In the genomic region with DNA sequence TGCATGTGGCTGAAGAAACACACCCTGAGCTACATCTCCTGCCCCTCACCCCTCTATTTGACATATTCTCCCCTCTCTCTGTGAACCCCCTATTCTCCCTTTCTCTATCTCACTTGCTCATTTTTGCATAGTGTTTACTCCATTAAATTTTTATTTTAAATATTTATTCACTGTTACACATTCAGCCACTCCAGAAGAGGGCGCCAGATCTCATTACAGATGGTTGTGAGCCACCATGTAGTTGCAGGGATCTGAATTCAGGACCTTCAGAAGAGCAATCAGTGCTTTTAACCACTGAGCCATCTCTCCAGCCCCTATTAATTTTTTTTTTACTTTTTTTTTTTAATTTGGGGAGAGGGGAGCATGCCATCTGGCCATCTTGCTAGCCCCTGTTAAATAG, we compare ENCODE assay signal across 29 mouse cellular contexts. TPM values are rescaled to one million over a fixed set of nuclear protein-coding genes. Genes with fewer than 3 reads are reported as not detected.
DNase-seq lines count a peak whose midpoint lies in the region; ATAC-seq and TF ChIP-seq lines count a peak whose summit lies in the region.
"Had no signal": no experiment of that assay in that cellular context is flagged by ENCODE, and none has a peak within 500 bp of the region (broad histone marks: within the 10 kb centered on the region; RNA-seq: fewer than 3 reads in every experiment).

No protein-coding gene starts in this region.

- peaks cover 11% of the 10 kb centered on the region for H3K4me1 ChIP-seq in heart, adult 2 months (ENCODE audit: control insufficient read depth, insufficient read depth, low read length)
- peaks cover 11% of the 10 kb centered on the region for H3K4me1 ChIP-seq in heart, embryonic 12.5 days (replicated peaks)
- peaks cover 24% of the 10 kb centered on the region for H3K4me1 ChIP-seq in E14TG2a.4 (replicated peaks; ENCODE audit: low read depth, low read length)
- peaks cover 55% of the 10 kb centered on the region for H3K4me1 ChIP-seq in hindbrain, embryonic 13.5 days (replicated peaks)

- no peak for DNase-seq in heart, adult 2 months
- no peak for DNase-seq in left cerebral cortex, adult 2 months (ENCODE audit: extremely low spot score in 1 of 2, low spot score in 2 of 2)
- DNase-seq in left cerebral cortex, adult 8-10 months (ENCODE audit: low spot score in 2 of 2), result no peak
- peak; percentile 22 for DNase-seq in A20 (ENCODE audit: low read depth, low spot score)
- DNase-seq in thymus, postnatal 4 days, result no peak
- DNase-seq: adrenal gland, postnatal 14 days; cerebellum, adult 11 months; cerebellum, adult 9-10 months; cerebellum, postnatal 36 days; kidney, adult 2 months; kidney, postnatal 10 days; left cerebral cortex, postnatal 4 days; lung, postnatal 4 days; midbrain, embryonic 14.5 days; retina, postnatal 1 day; right cerebral cortex, postnatal 14 days; thymus, postnatal 14 days had no signal

- TF ChIP-seq EP300 in heart, adult 2 months (IDR thresholded peaks at IDR 0.05; ENCODE audit: insufficient read depth, low read depth, low read length), result no peak

- H3K4me2 ChIP-seq in heart, embryonic 12.5 days, result no peak overlapping the region
- H3K4me2 ChIP-seq in hindbrain, embryonic 13.5 days, result no peak overlapping the region
- H3K4me2 ChIP-seq: heart, embryonic 15.5 days; liver, embryonic 15.5 days; lung, embryonic 15.5 days; neural tube, embryonic 15.5 days; stomach, embryonic 15.5 days had no signal

- H3K27ac ChIP-seq in heart, adult 2 months, result no peak overlapping the region
- no peak overlapping the region for H3K27ac ChIP-seq in heart, embryonic 12.5 days (ENCODE audit: poor library complexity, severe bottlenecking)
- no peak overlapping the region for H3K27ac ChIP-seq in left cerebral cortex, adult 2 months
- H3K27ac ChIP-seq in hindbrain, embryonic 13.5 days, result no peak overlapping the region
- H3K27ac ChIP-seq: heart, embryonic 15.5 days; liver, embryonic 15.5 days; lung, embryonic 15.5 days; neural tube, embryonic 15.5 days; stomach, embryonic 15.5 days had no signal

- 0 out of 2 replicates have a peak, but pooled peaks cover 6% of the 10 kb centered on the region for H3K9me3 ChIP-seq in heart, embryonic 12.5 days (replicated peaks)
- no peaks in the 10 kb centered on the region for H3K9me3 ChIP-seq in E14TG2a.4 (ENCODE audit: low read length)
- no peaks in the 10 kb centered on the region for H3K9me3 ChIP-seq in hindbrain, embryonic 13.5 days
- H3K9me3 ChIP-seq: heart, embryonic 15.5 days; liver, embryonic 15.5 days; lung, embryonic 15.5 days; neural tube, embryonic 15.5 days; stomach, embryonic 15.5 days had no signal

- no peaks in the 10 kb centered on the region for H3K27me3 ChIP-seq in heart, adult 2 months (ENCODE audit: control insufficient read depth, insufficient read depth, low read length)
- H3K27me3 ChIP-seq in heart, embryonic 12.5 days (replicated peaks), result peaks cover 27% of the 10 kb centered on the region
- H3K27me3 ChIP-seq in E14TG2a.4 (ENCODE audit: insufficient read depth, low read length), result peaks cover 49% of the 10 kb centered on the region
- H3K27me3 ChIP-seq in hindbrain, embryonic 13.5 days, result peaks cover under 1% of the 10 kb centered on the region; the same call in 1 of the 2 replicates
- H3K27me3 ChIP-seq: neural tube, embryonic 15.5 days; Patski had no signal

- no peaks in the 10 kb centered on the region for H3K36me3 ChIP-seq in heart, adult 2 months (ENCODE audit: control insufficient read depth, insufficient read depth, low read length)
- no peaks in the 10 kb centered on the region for H3K36me3 ChIP-seq in heart, embryonic 12.5 days
- no peaks in the 10 kb centered on the region for H3K36me3 ChIP-seq in E14TG2a.4 (ENCODE audit: insufficient read depth, low read length)
- no peaks in the 10 kb centered on the region for H3K36me3 ChIP-seq in hindbrain, embryonic 13.5 days
- H3K36me3 ChIP-seq: G1E; heart, embryonic 15.5 days; liver, embryonic 15.5 days; lung, embryonic 15.5 days; neural tube, embryonic 15.5 days; stomach, embryonic 15.5 days had no signal

- no peak for TF ChIP-seq POLR2A in heart, adult 2 months (IDR thresholded peaks at IDR 0.05; ENCODE audit: insufficient read depth, low read depth, low read length)

- TF ChIP-seq CTCF in heart, adult 2 months (IDR thresholded peaks at IDR 0.05), result peak; percentile 69
- peak; percentile 44 for TF ChIP-seq CTCF in left cerebral cortex, adult 2 months (IDR thresholded peaks at IDR 0.05)
- peak; percentile 48 for TF ChIP-seq CTCF in E14TG2a.4 (conservative IDR thresholded peaks at IDR 0.05; ENCODE audit: low read length)

- no peak overlapping the region for H3K4me3 ChIP-seq in heart, adult 2 months
- no peak overlapping the region for H3K4me3 ChIP-seq in heart, embryonic 12.5 days
- H3K4me3 ChIP-seq in left cerebral cortex, adult 2 months, result no peak overlapping the region
- H3K4me3 ChIP-seq in E14TG2a.4 (replicated peaks; ENCODE audit: low read length), result no peak overlapping the region
- H3K4me3 ChIP-seq in hindbrain, embryonic 13.5 days, result no peak overlapping the region
- H3K4me3 ChIP-seq: heart, embryonic 15.5 days; liver, embryonic 15.5 days; lung, embryonic 15.5 days; neural tube, embryonic 15.5 days; stomach, embryonic 15.5 days had no signal

- intact Hi-C loops in heart, adult 2 months (cut with DNase I), result no loop called here
- intact Hi-C loops in left cerebral cortex, adult 2 months (cut with DNase I), result no loop called here

- no peak overlapping the region for H3K9ac ChIP-seq in heart, adult 2 months (ENCODE audit: low read depth, low read length)
- H3K9ac ChIP-seq in heart, embryonic 12.5 days, result no peak overlapping the region
- H3K9ac ChIP-seq in hindbrain, embryonic 13.5 days, result no peak overlapping the region
- H3K9ac ChIP-seq: heart, embryonic 15.5 days; liver, embryonic 15.5 days; lung, embryonic 15.5 days; neural tube, embryonic 15.5 days; stomach, embryonic 15.5 days had no signal

- ATAC-seq in heart, embryonic 12.5 days (ENCODE audit: insufficient number of reproducible peaks, low FRiP score), result no peak
- no peak for ATAC-seq in hindbrain, embryonic 13.5 days (ENCODE audit: low FRiP score)
- ATAC-seq: forebrain, embryonic 14.5 days; inflammation-experienced regulatory T-cells, adult 6 months; Patski had no signal

- WGBS in heart, adult 2 months, result 90% methylated on average over 1 of the region's 1 CpGs
- WGBS in heart, embryonic 12.5 days, result 59% methylated on average over 1 of the region's 1 CpGs
- 85% methylated on average over 1 of the region's 1 CpGs for WGBS in hindbrain, embryonic 13.5 days

- peaks cover 2% of the 10 kb centered on the region for H3K79me2 ChIP-seq in heart, adult 2 months (replicated peaks; ENCODE audit: control insufficient read depth, insufficient read depth, low read length)

RNA-seq across cellular contexts. Expression of a gene that starts 3.9 kb away (rescaled TPM):
- total RNA-seq in heart, adult 2 months (2021), result 10 to 100 TPM; 86.7 to 88.3 TPM
- polyA plus RNA-seq in heart, adult 2 months (2012; rRNA removed), result 25.6 and 26.3 TPM in 2 replicates
- polyA plus RNA-seq in heart, embryonic 12.5 days (2016; fragmentation: Nextera tagmentation; extraction: Ambion mirVana), result 38.3 and 38.9 TPM in 2 replicates
- 1,000 to 10,000 TPM; 1,405 to 1,413 TPM for total RNA-seq in left cerebral cortex, adult 2 months (2021)
- total RNA-seq in left cerebral cortex, adult 8-10 months (2022), result 1,000 to 10,000 TPM; 1,199 to 1,281 (median 1,221) TPM
- 64.6 and 83.6 TPM in 2 replicates for polyA plus RNA-seq in hindbrain, embryonic 13.5 days (2015; fragmentation: Nextera tagmentation; extraction: Ambion mirVana)

Comparison
In these comparisons a context has a peak if more than half of its experiments do, and no peak if none do; other contexts are left out.
1. RNA of a gene that starts 3.9 kb away (total RNA-seq): 1,405 to 1,413 TPM in left cerebral cortex, adult 2 months and 1,199 to 1,281 TPM in left cerebral cortex, adult 8-10 months; 86.7 to 88.3 TPM in heart, adult 2 months; every median in the first group is over 10 times any median in the second.
2. Peak in every context shown above with its lines, with median percentiles within 50 percentile points of each other: CTCF ChIP-seq.